Mouse (Mus musculus): Measurements from ENCODE around the gene Atf3. TPM values are rescaled to one million over a fixed set of nuclear protein-coding genes. Genes with fewer than 3 reads are reported as not detected.
A peak's percentile ranks its signal among the peaks of the same experiment; 100 is the strongest.

Gene Atf3
- polyA plus RNA-seq, 1 experiment from 2014 or later = 1.4 TPM

DNA sequence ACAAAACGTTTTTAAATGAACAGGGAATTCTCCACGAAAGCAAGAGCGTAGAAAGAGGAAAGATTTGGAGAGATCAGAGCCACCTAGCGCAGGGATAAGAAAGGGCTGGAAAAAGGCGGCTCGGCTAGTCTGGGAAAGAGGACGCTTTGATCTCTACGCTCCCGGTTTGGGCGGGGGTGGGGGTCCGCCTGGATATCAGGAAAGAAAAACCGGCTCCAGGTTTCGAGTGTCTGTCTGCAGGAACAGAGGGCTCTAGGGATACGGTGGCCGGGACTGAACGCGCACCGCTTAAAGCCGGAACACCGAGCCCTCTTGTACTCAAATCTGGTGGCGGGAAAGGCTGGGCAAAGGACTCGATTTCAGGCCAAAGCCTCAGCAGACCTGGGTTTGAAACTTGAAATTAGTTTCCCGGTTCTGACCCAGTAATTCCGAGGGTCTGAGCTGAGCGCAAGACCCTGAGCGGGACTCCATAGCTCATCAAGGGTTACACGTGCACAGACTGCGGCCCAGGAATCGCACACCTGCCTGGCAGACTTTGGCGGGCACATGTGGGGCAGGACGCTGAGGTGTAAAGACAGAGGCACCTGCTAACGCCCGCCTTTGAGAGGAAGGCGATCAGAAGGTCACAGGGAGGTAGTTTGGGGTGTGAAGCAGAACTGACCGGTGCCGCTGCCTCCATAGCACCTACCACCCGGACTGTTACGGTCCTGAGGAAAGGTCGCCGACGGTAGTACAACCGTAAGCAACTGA, 33.6 kb downstream of the Atf3 start:
- H3K4me1 ChIP-seq = peaks cover 45% of the 10 kb centered on the region
- peaks cover 98% of the 10 kb centered on the region for H3K27me3 ChIP-seq
- peak overlapping the region; percentile 59 for H3K9ac ChIP-seq
- H3K4me3 ChIP-seq = peak overlapping the region; percentile 48
- 1% methylated on average over 42 of the region's 42 CpGs for WGBS
- H3K36me3 ChIP-seq (ENCODE audit: poor library complexity, severe bottlenecking) = no peaks in the 10 kb centered on the region
- ATAC-seq = no peak
- H3K27ac ChIP-seq = no peak overlapping the region
- peak overlapping the region; percentile 93 for H3K4me2 ChIP-seq
- no peaks in the 10 kb centered on the region for H3K9me3 ChIP-seq (replicated peaks)

DNA sequence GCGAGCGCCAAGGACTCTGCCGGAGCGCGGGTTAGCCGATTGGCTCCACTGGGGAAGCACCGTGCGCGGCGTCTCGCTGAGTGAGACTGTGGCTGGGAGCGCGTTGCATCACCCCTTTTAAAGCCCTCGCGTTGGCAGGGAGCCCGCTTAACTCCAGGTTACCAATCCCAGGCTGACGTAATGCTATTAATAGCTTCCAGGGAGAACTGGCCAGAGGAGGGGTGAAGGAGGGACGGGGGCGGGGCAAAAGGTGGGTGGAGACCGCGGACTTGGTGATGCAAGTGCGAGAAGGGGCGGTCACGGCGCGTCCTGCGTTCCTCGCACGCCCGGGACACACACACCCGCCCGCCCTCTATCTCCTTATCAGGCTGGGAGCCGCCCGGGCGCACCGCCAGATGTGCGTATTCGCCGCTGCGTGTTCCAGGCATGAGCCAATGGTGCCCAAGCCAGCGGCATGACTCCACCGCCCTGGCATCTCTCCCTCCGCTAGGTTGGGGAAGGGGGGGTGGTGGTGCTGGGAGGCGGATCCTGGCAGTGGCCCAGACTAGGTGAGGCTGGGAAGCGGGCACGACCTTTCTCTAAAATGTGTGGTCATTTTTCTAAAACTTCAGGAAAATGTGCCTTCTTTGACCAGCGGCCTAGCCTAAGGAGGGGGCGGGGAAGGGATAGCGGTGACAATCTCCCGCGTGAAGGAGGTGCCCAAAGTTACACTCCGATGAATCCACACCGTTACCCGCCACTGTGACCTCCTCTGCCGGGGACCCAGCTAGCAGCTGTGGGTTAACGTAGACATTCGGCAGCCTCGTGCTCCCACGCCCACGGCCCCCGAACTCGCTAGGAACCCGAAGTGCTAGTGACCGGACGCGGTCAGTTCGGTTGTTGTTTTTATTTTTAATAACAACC, 34.4 kb downstream of the Atf3 start:
- Histone ChIP-seq H3K4me1 (peaks cover 50% of the 10 kb centered on the region), H3K4me2 (peak overlapping the region; percentile 93), H3K27me3 (peaks cover 96% of the 10 kb centered on the region), H3K9me3 (replicated peaks) (no peaks in the 10 kb centered on the region), H3K9ac (peak overlapping the region; percentile 59), H3K27ac (no peak overlapping the region), H3K4me3 (peak overlapping the region; percentile 48), H3K36me3 (ENCODE audit: poor library complexity, severe bottlenecking) (no peaks in the 10 kb centered on the region)
- WGBS = under 1% methylated on average over 67 of the region's 67 CpGs
- peak; percentile 87 for ATAC-seq

DNA sequence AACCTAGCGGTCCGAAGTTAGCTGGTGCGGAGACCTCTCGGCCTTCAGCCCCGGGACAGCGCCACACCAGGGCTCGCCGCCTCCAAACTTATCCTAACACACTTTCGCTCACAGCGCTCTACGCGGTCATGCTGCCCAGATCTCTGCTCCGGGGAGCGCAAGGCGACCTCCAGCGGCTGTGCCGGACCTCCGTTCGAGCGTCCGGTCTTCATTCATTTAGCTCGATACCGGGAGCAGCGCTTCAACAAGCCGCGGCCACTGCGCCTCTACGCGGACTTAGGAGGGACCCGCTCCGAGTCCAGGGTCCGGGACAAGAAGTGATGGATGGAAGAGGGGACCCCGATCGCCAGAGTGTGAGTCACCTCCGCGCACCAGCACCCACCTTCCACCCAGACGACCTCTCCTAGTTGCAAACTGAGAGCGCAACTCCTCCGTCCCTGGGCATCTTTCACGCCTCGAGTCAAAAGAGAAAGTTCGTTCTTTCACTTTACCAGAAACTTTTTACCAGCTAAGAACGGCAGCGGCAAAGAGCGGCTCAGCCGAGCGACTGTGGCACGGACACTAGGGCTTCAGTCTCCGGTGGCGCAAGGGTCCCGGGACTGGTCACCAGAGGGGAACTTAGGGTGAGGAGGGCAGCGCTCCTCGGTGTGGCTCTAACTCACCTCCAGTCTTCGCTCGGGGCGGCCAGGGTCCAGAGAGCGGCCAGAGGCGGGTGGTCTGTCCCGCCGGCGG, 35.2 kb downstream of the Atf3 start:
- no peak for ATAC-seq
- Histone ChIP-seq H3K27ac (no peak overlapping the region), H3K4me3 (peak overlapping the region; percentile 48), H3K36me3 (ENCODE audit: poor library complexity, severe bottlenecking) (no peaks in the 10 kb centered on the region), H3K4me2 (peak overlapping the region; percentile 93), H3K4me1 (peaks cover 53% of the 10 kb centered on the region), H3K9ac (peak overlapping the region; percentile 59), H3K9me3 (replicated peaks) (no peaks in the 10 kb centered on the region), H3K27me3 (peaks cover 93% of the 10 kb centered on the region)
- WGBS = under 1% methylated on average over 61 of the region's 61 CpGs

DNA sequence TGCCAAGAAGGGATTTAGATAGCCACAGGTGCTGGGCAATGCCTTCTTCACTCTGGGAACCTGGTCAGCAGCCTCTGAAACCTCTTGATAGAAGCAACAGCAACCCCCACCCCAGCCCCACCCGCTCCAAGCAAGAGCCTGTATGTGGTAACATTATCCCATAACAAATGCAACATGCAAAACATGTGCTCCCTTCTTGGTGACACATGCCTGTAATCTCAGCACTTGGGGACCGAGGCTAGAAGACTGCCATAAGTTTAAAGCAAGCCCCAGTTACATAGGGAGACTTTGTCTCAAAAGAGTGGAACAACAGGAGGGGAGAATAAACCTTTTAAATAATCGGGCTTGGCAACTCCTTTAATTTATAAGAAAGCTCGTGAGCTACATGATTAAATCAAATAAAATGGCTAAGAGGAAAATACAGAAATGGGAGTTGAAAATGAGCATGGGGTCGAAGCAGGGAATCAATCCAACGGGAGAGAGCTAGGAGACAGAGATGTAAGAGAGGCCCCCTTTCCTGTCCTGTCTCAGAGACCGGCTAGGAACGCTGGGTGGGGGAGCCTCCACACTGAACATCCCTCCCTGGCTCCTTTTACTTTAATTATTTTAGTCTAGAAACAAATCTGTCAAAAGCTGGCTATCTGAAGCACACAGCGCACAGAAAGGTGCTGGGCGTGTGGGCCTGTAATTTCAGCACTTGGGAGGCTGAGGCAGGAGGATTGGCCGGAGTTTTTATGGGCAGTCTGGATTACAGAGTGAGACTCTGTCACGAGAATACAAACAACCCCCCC, 36.2 kb downstream of the Atf3 start:
- no peak for ATAC-seq
- peak overlapping the region; percentile 93 for H3K4me2 ChIP-seq

DNA sequence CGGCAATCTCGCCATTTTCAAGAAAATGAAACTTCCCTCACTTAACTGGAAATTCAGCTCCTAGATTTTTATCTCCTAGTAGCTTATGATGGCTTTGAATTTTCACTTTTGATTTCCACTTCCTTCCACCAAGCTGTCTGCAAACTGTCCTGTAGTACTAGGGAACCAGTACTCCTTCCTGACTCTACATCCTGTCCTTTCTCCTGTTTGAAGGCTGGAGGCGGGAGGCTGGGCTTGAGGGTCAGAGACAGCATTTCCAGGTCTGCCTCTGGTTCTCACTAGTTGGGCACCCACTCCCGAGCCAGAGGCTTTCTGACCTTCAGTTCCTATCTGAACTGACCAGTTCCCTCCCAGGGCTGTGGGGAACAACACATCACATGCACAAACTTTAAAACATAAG, 37.4 kb downstream of the Atf3 start:
- 73% methylated on average over 4 of the region's 4 CpGs for WGBS
- peaks cover 75% of the 10 kb centered on the region for H3K27me3 ChIP-seq

More for the DNA sequence above, 36.2 kb downstream of the Atf3 start:
- H3K4me3 ChIP-seq = peak overlapping the region; percentile 48; the same call in 1 of the 2 replicates
- H3K27me3 ChIP-seq = peaks cover 88% of the 10 kb centered on the region
- H3K27ac ChIP-seq = no peak overlapping the region
- no peaks in the 10 kb centered on the region for H3K36me3 ChIP-seq (ENCODE audit: poor library complexity, severe bottlenecking)
- WGBS = 52% methylated on average over 12 of the region's 12 CpGs
- no peaks in the 10 kb centered on the region for H3K9me3 ChIP-seq (replicated peaks)
- peaks cover 51% of the 10 kb centered on the region for H3K4me1 ChIP-seq
- no peak overlapping the region for H3K9ac ChIP-seq

DNA sequence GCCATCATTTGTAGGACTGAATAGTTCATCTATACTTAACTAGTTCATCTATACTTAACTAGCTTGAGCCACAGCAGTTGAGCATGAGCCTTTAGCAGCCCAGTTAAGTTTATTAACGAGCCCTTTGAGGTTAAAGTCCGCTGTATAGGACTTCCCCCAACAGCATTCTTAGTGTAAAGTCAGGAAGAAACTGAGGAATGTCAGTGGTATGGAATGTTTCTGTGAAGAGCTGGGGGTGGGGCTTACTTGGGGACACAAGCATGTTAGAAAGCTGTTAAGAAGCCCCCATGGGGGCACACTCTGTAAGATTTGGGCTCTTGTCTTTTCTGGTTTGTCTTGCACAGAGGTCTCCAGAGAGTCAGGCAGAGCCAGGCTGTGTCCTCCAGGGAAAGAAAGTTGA, 38.0 kb downstream of the Atf3 start:
- ATAC-seq = no peak
- Histone ChIP-seq H3K36me3 (ENCODE audit: poor library complexity, severe bottlenecking) (no peaks in the 10 kb centered on the region), H3K9ac (no peak overlapping the region), H3K4me3 (no peak overlapping the region), H3K4me2 (no peak overlapping the region), H3K9me3 (replicated peaks) (no peaks in the 10 kb centered on the region), H3K4me1 (peaks cover 33% of the 10 kb centered on the region), H3K27ac (no peak overlapping the region), H3K27me3 (peaks cover 70% of the 10 kb centered on the region)
- 35% methylated on average over 2 of the region's 2 CpGs for WGBS

More for the DNA sequence above, 37.4 kb downstream of the Atf3 start:
- H3K36me3 ChIP-seq (ENCODE audit: poor library complexity, severe bottlenecking) = no peaks in the 10 kb centered on the region
- no peaks in the 10 kb centered on the region for H3K9me3 ChIP-seq (replicated peaks)
- peaks cover 39% of the 10 kb centered on the region for H3K4me1 ChIP-seq
- H3K27ac ChIP-seq = no peak overlapping the region
- no peak overlapping the region for H3K9ac ChIP-seq
- no peak overlapping the region for H3K4me2 ChIP-seq
- H3K4me3 ChIP-seq = no peak overlapping the region
- ATAC-seq = no peak

DNA sequence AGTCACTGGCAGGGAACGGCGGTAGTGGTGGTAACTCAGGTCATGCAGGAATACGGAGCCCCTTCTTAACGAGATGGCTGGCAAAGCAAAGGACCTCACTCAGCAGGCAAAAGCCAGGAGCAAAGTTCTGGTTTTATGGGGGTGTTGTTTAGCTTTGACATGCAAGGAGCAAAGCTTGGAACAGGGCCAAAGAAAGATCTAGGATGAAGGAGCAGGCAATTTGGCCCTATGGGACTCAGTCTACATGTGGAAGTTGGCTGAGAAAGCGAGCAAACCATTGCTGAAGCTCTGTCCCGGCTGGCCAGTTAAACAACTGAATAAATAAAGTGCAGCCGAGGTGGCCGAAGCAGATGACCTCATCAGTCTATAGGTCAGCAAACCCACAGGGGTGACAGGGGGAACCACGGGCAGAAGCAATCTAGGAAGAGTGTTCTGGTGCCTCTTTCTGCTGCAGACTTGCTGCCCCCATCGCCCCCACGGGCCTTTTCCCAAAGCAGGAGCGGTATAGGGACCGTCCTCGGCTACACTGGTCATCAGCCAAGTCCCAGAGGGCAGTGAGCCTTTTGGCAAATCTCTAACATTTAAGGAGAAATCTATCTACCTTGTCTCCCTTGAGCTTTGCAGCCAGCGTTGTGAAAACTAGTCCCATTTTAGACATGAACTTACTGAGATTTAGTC, 39.2 kb downstream of the Atf3 start:
- ATAC-seq = no peak
- no peaks in the 10 kb centered on the region for H3K9me3 ChIP-seq (replicated peaks)
- peaks cover 21% of the 10 kb centered on the region for H3K4me1 ChIP-seq
- H3K27me3 ChIP-seq = peaks cover 61% of the 10 kb centered on the region
- no peak overlapping the region for H3K4me3 ChIP-seq
- H3K36me3 ChIP-seq (ENCODE audit: poor library complexity, severe bottlenecking) = no peaks in the 10 kb centered on the region
- 43% methylated on average over 15 of the region's 15 CpGs for WGBS
- H3K4me2 ChIP-seq = no peak overlapping the region
- H3K9ac ChIP-seq = no peak overlapping the region
- no peak overlapping the region for H3K27ac ChIP-seq

DNA sequence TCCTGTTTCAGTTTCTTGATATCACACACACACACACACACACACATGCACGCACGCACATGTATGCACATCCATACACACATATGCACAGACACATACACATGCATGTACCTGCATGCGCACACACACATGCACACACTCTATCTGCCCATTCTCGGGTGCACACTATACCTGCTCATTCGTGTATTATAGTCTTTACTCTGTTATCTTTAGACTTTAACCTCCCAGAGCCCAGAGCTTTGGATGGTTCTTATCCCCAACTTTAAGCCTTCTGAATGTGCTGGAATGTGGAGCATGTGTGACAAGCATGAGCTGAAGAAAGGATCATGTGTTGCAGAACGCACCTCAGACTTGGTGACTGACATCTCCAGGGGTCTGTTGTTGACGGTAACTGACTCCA, 41.0 kb downstream of the Atf3 start:
- no peak for ATAC-seq

DNA sequence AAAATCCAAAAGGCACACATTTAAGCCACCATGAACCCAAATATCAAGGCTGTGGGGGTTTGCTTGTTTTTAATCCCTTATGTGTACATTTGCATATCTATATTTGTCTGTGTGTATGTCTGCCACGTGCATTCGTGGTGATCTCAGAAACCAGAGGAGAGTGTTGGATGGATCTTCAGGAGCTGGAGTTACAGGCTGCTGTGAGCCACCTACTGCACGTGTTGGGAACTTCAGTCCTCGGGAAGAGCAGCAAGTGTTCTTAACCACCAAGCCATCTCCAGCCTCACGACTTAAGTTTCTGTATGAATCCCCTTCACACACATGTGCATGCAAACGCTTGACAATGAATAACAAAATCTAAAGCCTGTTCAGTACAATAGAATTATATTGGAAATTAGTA, 45.4 kb downstream of the Atf3 start:
- Histone ChIP-seq H3K9me3 (replicated peaks) (no peaks in the 10 kb centered on the region), H3K27me3 (peaks cover 7% of the 10 kb centered on the region), H3K36me3 (ENCODE audit: poor library complexity, severe bottlenecking) (no peaks in the 10 kb centered on the region), H3K4me3 (no peak overlapping the region), H3K27ac (no peak overlapping the region), H3K9ac (no peak overlapping the region), H3K4me2 (no peak overlapping the region), H3K4me1 (no peaks in the 10 kb centered on the region)
- ATAC-seq = no peak
- 19% methylated on average over 6 of the region's 6 CpGs for WGBS

More for the DNA sequence above, 41.0 kb downstream of the Atf3 start:
- peaks cover 44% of the 10 kb centered on the region for H3K27me3 ChIP-seq
- no peak overlapping the region for H3K4me2 ChIP-seq
- no peaks in the 10 kb centered on the region for H3K36me3 ChIP-seq (ENCODE audit: poor library complexity, severe bottlenecking)
- WGBS = 84% methylated on average over 7 of the region's 7 CpGs
- H3K27ac ChIP-seq = no peak overlapping the region
- no peaks in the 10 kb centered on the region for H3K9me3 ChIP-seq (replicated peaks)
- H3K4me3 ChIP-seq = no peak overlapping the region
- H3K4me1 ChIP-seq = peaks cover 7% of the 10 kb centered on the region; the same call in 1 of the 2 replicates
- H3K9ac ChIP-seq = no peak overlapping the region

DNA sequence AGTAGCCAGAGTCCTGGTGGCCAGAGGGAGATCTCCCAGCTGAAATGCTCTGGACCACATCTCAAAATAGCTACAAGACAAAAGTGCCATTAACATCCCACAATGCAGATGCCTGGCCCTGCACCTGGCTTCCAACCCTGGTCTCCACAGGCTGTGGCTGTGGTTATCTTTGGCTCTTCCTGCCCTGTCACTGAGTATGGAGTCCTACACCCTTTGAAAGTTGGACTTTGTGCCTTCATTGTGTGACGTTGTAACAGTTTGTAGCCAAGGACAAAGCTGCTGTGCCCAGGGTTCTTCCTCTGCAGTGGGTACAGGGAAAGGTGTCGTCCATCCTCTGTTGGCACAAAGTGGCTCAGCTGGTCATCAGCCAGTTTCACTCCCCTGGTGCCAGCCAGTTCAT, 47.4 kb downstream of the Atf3 start:
- no peak for ATAC-seq
- Histone ChIP-seq H3K9ac (no peak overlapping the region), H3K27ac (no peak overlapping the region), H3K4me1 (peaks cover 8% of the 10 kb centered on the region; the same call in 1 of the 2 replicates), H3K4me3 (no peak overlapping the region), H3K9me3 (replicated peaks) (no peaks in the 10 kb centered on the region), H3K4me2 (no peak overlapping the region), H3K36me3 (ENCODE audit: poor library complexity, severe bottlenecking) (no peaks in the 10 kb centered on the region), H3K27me3 (peaks cover 4% of the 10 kb centered on the region; the same call in 1 of the 2 replicates)
- WGBS = 82% methylated on average over 2 of the region's 2 CpGs

DNA sequence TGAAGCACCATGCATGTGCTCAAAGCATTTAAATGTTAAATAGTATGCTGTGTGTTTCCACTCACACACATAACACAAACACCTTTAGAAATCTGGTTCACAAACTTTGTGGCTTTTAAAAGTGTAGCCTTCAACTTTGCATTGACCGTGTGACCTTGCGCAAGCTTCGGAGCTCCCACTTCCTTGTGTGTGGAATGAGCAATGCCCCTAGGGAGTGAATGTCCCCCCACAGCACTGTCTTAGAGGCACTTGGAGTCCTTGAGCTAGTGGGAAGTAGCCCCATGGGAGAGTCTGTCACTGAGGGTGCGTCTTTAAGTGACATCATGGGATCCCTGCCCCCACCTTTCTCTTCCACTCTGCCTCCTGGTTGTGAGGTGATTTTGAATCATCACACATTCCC, 51.6 kb downstream of the Atf3 start:
- Histone ChIP-seq H3K27ac (no peak overlapping the region), H3K4me2 (no peak overlapping the region), H3K36me3 (ENCODE audit: poor library complexity, severe bottlenecking) (no peaks in the 10 kb centered on the region), H3K9ac (no peak overlapping the region), H3K9me3 (replicated peaks) (no peaks in the 10 kb centered on the region), H3K4me3 (no peak overlapping the region), H3K4me1 (peaks cover 8% of the 10 kb centered on the region; the same call in 1 of the 2 replicates), H3K27me3 (no peaks in the 10 kb centered on the region)
- WGBS = 84% methylated on average over 4 of the region's 4 CpGs
- no peak for ATAC-seq

Data from forebrain, embryonic 13.5 days (tissue).